Mouse (Mus musculus) hindbrain, embryonic 10.5 days (tissue): ENCODE measurements around the gene Ctse. TPM values are rescaled to one million over a fixed set of nuclear protein-coding genes. Genes with fewer than 3 reads are reported as not detected.

Source experiments
- DNase-seq: peaks from one replicate; pipeline ENCODE4 v3.0.0-alpha.2; 2017; ENCODE audit warnings: low spot score
- H3K27ac ChIP-seq: fragments of 300-500 bp; sonication (generic); 2 replicates; pipeline ENCODE4 v1.5.1; 2016; ENCODE audit warnings: mild to moderate bottlenecking, moderate library complexity
- H3K27me3 ChIP-seq: fragments of 300-500 bp; sonication (generic); 2 replicates; pipeline ENCODE4 v1.6.1; 2016; ENCODE audit warnings: mild to moderate bottlenecking; ENCODE audit not compliant: poor library complexity, insufficient read depth, severe bottlenecking
- H3K36me3 ChIP-seq: fragments of 300-500 bp; sonication (generic); 2 replicates; pipeline ENCODE4 v1.6.1; 2016; ENCODE audit warnings: mild to moderate bottlenecking, moderate library complexity
- H3K4me1 ChIP-seq: fragments of 300-500 bp; sonication (generic); replicated peaks from 2 replicates; pipeline ENCODE4 v1.6.1; 2016; ENCODE audit warnings: mild to moderate bottlenecking
- H3K4me3 ChIP-seq: fragments of 300-500 bp; sonication (generic); 2 replicates; pipeline ENCODE4 v1.5.1; 2016; ENCODE audit warnings: mild to moderate bottlenecking, moderate library complexity
- H3K9me3 ChIP-seq: fragments of 300-500 bp; sonication (generic); 2 replicates; pipeline ENCODE4 v1.6.1; 2016; ENCODE audit warnings: mild to moderate bottlenecking, moderate library complexity
- WGBS: fragments of 180-500 bp; shearing (Covaris S2); methylation state at CpG from one replicate; pipeline ENCODE4 v1.1.7; 2016; 5-methylcytosine and 5-hydroxymethylcytosine counted together
- polyA plus RNA-seq: library from polyadenylated mRNA; unstranded; fragments of >200 nt; fragmentation: Nextera tagmentation; extraction: Ambion mirVana; gene quantifications from 2 replicates; pipeline ENCODE4 v1.2.1, GENCODE M21; 2016

Gene Ctse
- 0.21 TPM in 1 of 2 replicates, not detected in the other for polyA plus RNA-seq

DNA sequence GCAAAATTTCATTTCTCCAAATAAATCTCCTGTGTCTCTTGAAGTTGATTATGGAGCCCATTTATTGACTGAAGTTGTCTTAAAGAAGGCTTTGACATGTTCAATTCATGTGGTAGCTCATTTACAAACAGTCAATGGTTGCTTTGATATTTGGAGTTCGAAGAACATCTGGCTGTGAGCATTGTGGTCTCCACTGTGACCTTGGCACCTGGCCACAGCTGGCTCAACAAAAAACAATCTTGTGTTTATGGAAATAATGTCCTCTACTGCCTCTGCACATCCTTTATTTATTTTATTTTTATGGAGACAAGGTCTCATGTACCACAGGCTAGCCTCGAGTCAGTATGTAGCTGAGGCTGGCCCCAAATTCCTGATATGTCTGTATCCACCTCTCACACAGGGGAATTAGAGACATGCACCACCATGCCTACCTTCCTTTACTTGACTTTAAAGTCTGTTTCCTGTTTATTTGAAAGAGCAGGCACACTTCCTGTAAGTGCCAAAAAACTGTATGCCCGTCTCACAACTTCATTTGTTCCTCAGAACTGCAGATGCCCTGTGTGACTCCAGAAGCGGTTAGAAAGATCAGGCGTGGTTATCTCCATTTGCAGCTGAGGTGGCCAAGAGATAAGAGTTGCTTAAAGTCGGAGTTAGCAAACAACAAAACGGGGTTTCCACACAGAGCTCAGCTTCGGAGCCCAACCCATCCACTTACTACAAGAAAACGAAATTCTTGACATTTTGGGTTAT is at the start of gene Ctse:
TSS of gene Ctse (plus strand) at position 516 of the 750 bp plus-strand sequence.
- 83% methylated on average over 9 of the region's 9 CpGs for WGBS
- DNase-seq: no peak

DNA sequence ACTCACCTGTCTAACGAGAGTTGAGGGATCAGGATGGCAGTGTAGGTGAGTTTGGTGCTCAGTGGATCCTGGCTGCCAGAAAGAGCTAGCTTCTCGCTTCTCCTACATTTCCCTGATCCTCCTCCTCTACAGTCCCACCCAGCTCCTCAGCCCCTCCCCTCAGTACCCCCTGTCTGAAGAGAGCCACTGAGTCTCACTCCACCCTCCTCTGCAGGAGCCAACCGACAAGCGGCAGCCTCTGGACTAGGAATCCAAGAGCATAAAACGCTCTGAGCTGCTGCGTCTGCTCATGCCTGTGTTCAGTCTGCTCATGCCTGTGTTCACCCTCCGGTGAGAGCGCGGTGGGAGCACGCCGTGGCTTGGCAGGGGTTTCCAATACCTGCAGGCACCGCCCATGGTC is 39.2 kb upstream of the Ctse start, which contains the start of gene Avpr1b:
TSS of gene Avpr1b (plus strand) at position 335 of the 400 bp plus-strand sequence.
- Histone ChIP-seq H3K27me3 (peaks cover 16% of the 10 kb centered on the region), H3K4me3 (no peak within 1 kb of the TSS), H3K36me3 (no peaks in the 10 kb centered on the region), H3K9me3 (no peaks in the 10 kb centered on the region), H3K27ac (no peak within 1 kb of the TSS), H3K4me1 (0 out of 2 replicates have a peak, but pooled peaks cover 3% of the 10 kb centered on the region)
- no peak for DNase-seq
- 49% methylated on average over 12 of the region's 12 CpGs for WGBS

More for the DNA sequence above, at the start of gene Ctse:
- no peaks in the 10 kb centered on the region for H3K4me1 ChIP-seq
- no peak within 1 kb of the TSS for H3K4me3 ChIP-seq
- H3K9me3 ChIP-seq: no peaks in the 10 kb centered on the region
- no peaks in the 10 kb centered on the region for H3K36me3 ChIP-seq
- no peak within 1 kb of the TSS for H3K27ac ChIP-seq
- H3K27me3 ChIP-seq: no peaks in the 10 kb centered on the region

DNA sequence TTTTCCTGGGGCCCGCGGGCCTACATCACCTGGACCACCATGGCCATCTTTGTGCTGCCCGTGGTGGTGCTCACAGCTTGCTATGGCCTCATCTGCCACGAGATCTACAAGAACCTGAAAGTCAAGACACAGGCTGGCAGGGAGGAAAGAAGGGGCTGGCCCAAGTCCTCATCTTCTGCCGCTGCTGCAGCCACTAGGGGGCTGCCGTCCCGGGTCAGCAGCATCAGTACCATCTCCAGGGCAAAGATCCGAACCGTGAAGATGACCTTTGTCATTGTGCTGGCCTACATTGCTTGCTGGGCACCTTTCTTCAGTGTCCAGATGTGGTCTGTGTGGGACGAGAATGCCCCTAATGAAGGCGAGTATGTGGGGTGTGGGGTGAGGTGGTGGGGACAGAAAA is 37.8 kb upstream of the Ctse start:
- Histone ChIP-seq H3K4me3 (no peak overlapping the region), H3K36me3 (no peaks in the 10 kb centered on the region), H3K27me3 (peaks cover 16% of the 10 kb centered on the region), H3K9me3 (no peaks in the 10 kb centered on the region), H3K4me1 (0 out of 2 replicates have a peak, but pooled peaks cover 3% of the 10 kb centered on the region), H3K27ac (no peak overlapping the region)
- DNase-seq: peak; percentile 14
- 28% methylated on average over 11 of the region's 11 CpGs for WGBS

DNA sequence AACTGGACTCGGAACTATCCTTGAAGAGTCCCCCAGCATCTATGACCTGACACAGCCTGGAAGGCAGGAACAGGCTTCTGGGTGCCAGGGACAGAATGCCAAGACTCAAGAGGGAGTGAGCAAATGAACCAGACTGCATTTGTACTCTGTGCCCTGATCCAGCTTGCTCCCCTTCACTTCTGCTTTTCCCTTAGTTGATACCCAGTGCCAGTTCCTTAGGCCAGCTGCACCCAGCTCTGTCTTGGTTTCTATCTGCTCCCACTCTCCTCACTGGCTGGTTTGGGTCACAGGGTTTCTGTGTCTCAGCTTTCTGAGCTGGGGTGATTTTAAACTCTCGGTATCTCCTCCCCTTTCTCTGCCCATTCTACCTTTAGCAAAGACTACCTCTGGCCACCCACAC is 31.4 kb upstream of the Ctse start:
- Histone ChIP-seq H3K4me1 (no peaks in the 10 kb centered on the region), H3K27ac (no peak overlapping the region), H3K27me3 (no peaks in the 10 kb centered on the region), H3K36me3 (no peaks in the 10 kb centered on the region), H3K4me3 (no peak overlapping the region), H3K9me3 (no peaks in the 10 kb centered on the region)
- no peak for DNase-seq
- WGBS: 85% methylated on average over 2 of the region's 2 CpGs

DNA sequence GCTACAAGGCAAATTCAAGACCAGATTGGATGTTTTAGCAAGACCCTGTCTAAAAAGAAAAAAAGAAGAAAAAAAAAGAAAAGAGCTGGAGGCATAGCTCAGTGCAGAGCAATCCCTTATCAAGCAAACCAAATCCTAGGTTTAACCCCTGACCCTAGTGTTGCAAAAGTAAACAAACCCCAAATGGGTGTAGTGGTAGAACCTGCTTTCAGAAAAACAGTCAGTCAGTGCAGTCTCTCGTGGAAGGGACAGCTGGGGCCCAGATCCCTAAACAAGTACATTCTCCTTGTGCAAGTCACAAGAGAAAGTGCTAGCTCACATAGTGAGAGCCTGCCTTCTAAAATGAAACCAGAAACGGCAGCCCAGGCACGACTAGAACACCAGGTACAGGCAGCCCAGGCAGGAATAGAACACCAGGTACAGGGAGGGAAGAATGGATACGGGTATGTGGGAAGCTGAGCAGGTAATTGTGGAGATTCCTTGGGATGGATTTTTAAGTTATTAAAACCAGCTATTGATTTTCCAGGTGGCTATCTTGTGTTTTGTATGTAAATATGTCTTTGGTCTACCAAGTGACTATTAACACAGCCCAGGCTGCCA is 25.4 kb upstream of the Ctse start:
- no peaks in the 10 kb centered on the region for H3K9me3 ChIP-seq
- no peaks in the 10 kb centered on the region for H3K4me1 ChIP-seq
- 59% methylated on average over 4 of the region's 4 CpGs for WGBS
- H3K4me3 ChIP-seq: no peak overlapping the region
- no peak for DNase-seq
- no peaks in the 10 kb centered on the region for H3K27me3 ChIP-seq
- no peaks in the 10 kb centered on the region for H3K36me3 ChIP-seq
- no peak overlapping the region for H3K27ac ChIP-seq

DNA sequence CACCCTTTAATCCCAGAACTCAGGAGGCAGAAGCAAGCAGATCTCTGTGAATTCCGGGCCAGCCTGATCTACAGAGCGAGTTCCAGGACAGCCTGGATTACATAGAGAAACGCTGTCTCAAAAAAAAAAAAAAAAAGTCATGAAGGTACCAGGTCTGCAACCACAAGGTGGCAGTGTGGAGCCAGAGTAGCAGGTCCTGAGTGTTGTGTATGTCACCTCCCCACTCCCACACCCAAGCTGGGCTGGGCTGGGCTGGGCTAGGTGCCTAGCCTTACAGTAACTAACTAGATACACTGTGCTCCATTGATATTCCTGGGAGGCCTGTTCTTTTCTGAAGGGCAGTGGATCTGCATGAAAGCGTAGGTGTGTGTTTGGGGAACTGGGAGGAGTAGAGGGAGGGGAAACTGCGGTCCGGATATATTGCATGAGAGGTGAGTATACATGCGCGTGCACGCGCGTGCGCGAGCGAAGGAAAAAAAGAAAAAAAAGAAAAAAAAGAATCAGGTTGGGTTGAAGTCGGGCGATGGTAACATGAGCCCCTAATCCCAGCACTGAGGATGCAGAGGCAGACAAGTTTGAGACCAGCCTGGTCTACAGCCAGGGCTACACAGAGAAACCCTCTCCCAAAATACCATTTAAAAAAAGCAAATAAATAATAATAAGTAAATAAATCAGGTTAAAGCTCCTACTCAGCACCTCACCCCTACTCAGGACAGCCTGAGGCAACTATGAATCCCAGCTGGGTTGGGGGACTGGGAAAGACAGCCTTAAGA is 24.6 kb upstream of the Ctse start:
- Histone ChIP-seq H3K27me3 (no peaks in the 10 kb centered on the region), H3K27ac (no peak overlapping the region), H3K36me3 (no peaks in the 10 kb centered on the region), H3K4me3 (no peak overlapping the region), H3K9me3 (no peaks in the 10 kb centered on the region), H3K4me1 (no peaks in the 10 kb centered on the region)
- peak; percentile 63 for DNase-seq
- WGBS: 80% methylated on average over 16 of the region's 16 CpGs

DNA sequence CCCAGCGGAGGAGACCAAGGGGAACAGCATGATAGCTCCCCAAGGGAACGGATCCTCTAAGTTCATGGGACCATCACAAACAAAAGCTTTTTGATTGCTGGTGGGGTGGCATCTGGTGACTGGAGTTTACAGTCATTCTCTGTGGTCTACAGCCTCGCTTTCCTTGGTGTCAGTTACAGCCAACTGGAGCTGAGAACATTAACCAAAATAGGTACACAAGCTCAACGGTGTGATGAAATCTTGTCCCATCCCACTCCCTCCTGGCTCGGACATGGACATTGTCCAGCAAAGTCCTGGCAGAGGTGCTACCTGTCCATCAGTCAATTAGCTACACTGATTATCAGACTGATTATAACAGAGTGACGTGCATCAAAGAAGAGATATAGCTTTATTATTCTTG is 23.5 kb upstream of the Ctse start:
- Histone ChIP-seq H3K27me3 (no peaks in the 10 kb centered on the region), H3K36me3 (no peaks in the 10 kb centered on the region), H3K4me3 (no peak overlapping the region), H3K4me1 (no peaks in the 10 kb centered on the region), H3K27ac (no peak overlapping the region), H3K9me3 (peaks cover 4% of the 10 kb centered on the region; the same call in 1 of the 2 replicates)
- WGBS: 89% methylated on average over 6 of the region's 6 CpGs
- no peak for DNase-seq

DNA sequence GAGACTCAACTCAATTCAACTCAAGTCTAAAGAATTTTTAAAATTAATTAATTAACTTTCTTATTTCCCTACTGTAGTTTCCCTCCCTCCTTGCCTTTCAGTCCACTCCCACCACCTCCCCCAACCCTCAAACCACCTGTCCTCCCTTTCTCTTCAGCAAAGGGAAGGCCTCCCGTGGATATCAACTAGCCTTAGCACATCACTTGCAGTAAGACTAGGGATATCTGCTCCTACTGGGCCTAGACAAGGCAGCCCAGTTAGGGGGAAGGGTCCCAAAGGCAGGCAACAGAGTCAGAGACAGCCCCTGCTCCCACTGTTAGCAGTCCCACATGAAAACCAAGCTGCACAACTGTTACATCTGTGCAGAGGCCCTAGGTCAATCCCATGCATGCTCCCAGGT is 22.0 kb upstream of the Ctse start:
- H3K4me3 ChIP-seq: no peak overlapping the region
- peaks cover 6% of the 10 kb centered on the region; the same call in 1 of the 2 replicates for H3K4me1 ChIP-seq
- H3K27me3 ChIP-seq: no peaks in the 10 kb centered on the region
- H3K9me3 ChIP-seq: peaks cover 5% of the 10 kb centered on the region; the same call in 1 of the 2 replicates
- no peak overlapping the region for H3K27ac ChIP-seq
- no peaks in the 10 kb centered on the region for H3K36me3 ChIP-seq
- DNase-seq: no peak
- 64% methylated on average over 1 of the region's 1 CpGs for WGBS

DNA sequence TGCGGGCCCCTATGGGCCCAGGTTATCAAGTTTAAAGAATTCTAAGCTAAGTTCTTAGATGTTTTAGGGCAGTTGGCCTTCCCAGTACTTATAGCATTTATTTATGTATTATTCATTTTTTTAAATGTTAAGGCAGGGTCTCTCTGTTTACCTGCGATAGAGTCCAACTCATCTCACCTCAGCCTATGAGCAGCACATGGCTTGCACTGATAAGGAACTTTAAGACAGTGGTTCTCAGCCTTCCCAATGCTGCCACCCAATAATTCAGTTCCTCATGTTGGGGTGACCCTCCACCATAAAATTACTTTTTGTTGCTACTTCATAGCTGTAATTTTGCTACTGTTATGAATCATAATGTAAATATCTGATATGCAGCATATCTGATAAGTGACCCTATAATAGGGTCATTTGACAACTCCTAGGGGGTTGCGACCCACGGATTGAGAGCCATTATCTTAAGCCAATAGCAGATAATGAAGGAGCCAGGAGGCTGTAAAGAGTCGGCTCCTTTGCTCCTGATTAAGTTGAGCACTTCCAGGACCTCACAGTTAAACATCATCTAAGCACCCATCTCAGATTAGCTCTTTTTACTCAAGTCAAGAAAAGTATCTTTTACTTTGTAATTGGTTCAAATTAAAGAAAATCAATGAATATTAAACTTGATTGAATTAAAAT is 21.4 kb upstream of the Ctse start:
- H3K4me3 ChIP-seq: no peak overlapping the region
- H3K4me1 ChIP-seq: peaks cover 6% of the 10 kb centered on the region; the same call in 1 of the 2 replicates
- H3K36me3 ChIP-seq: no peaks in the 10 kb centered on the region
- DNase-seq: no peak
- H3K27ac ChIP-seq: no peak overlapping the region
- peaks cover 5% of the 10 kb centered on the region; the same call in 1 of the 2 replicates for H3K9me3 ChIP-seq
- no peaks in the 10 kb centered on the region for H3K27me3 ChIP-seq
- 89% methylated on average over 5 of the region's 5 CpGs for whole genome bisulfite sequencing

DNA sequence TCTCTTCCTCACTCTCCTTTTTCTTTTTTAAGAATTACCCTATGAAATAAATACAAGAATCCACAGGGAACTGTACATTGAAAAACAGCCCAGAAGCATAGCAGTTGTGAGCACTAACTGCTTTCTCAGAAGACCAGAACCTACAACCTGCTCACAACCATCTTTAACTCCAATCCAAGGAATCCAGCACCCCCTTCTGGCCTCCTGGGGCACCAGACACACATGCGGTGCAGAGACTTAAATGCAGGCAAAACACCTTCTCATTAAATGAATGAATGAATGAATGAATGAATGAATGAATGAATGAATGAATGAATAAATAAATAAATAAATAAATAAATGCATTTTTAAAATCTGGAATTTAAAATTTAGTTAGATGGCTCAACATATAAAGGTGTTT is 19.5 kb upstream of the Ctse start:
- H3K9me3 ChIP-seq: peaks cover 5% of the 10 kb centered on the region; the same call in 1 of the 2 replicates
- peaks cover 6% of the 10 kb centered on the region; the same call in 1 of the 2 replicates for H3K4me1 ChIP-seq
- 73% methylated on average over 1 of the region's 1 CpGs for WGBS

DNA sequence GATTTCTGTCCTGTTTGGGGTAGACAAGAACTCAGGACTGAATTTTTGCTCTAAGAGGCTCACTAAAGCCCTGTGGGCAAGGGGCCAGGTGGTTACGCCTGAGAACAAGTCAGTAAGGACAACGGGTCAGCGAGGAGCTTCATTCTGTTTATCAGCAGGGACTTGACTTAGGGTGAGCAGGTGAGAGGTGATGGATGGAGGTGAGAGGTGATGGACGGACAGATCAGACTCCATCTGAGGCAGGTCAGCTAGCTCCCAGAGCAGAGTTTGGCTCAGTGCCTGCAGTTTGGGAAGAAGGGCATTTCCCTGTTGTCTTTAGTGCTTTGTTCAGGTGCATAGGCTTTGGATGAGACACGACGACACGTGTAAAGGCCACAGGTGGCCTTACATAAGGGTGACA is 18.8 kb upstream of the Ctse start:
- DNase-seq: no peak
- H3K4me3 ChIP-seq: no peak overlapping the region
- H3K36me3 ChIP-seq: no peaks in the 10 kb centered on the region
- H3K4me1 ChIP-seq: peaks cover 6% of the 10 kb centered on the region; the same call in 1 of the 2 replicates
- 89% methylated on average over 7 of the region's 7 CpGs for WGBS
- H3K27me3 ChIP-seq: no peaks in the 10 kb centered on the region
- peaks cover 5% of the 10 kb centered on the region; the same call in 1 of the 2 replicates for H3K9me3 ChIP-seq
- H3K27ac ChIP-seq: no peak overlapping the region

More for the DNA sequence above, 19.5 kb upstream of the Ctse start:
- H3K27me3 ChIP-seq: no peaks in the 10 kb centered on the region
- no peak for DNase-seq
- H3K4me3 ChIP-seq: no peak overlapping the region
- H3K36me3 ChIP-seq: no peaks in the 10 kb centered on the region
- no peak overlapping the region for H3K27ac ChIP-seq

DNA sequence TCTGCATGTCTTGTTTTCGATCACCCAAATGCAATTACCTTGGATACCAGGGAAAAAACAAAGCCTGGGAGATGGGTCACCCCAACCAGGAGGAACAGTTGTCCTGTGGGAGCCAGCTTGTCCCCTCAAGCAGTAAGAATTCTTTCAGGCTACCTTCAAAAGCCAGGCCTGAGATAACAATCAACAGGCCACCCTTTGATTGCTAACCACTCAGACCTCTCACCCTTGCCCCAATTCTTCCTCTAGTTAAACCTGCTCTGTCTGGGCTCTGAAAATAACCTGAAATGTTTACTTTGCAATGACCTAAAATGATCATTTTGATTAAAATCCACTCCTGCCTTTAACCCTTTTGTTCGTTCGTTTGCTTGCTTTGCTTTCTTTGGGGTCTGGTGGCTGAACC is 14.5 kb upstream of the Ctse start:
- peaks cover 6% of the 10 kb centered on the region; the same call in 1 of the 2 replicates for H3K4me1 ChIP-seq
- H3K27ac ChIP-seq: no peak overlapping the region
- H3K9me3 ChIP-seq: peaks cover 5% of the 10 kb centered on the region; the same call in 1 of the 2 replicates
- no peaks in the 10 kb centered on the region for H3K36me3 ChIP-seq
- no peak overlapping the region for H3K4me3 ChIP-seq
- WGBS: 87% methylated on average over 3 of the region's 3 CpGs
- H3K27me3 ChIP-seq: no peaks in the 10 kb centered on the region
- no peak for DNase-seq
